Mouse (Mus musculus) MEL (cell line): ENCODE measurements at regions not wholly inside any gene's neighbourhood (a gene's known extent, or its start where the extent isn't known, plus 50 kb on each side); places are given as distances from the start of the nearest gene placed in this dataset.

ENCODE experiments used
- BHLHE40 ChIP-seq: IDR thresholded peaks from 2 replicates; pipeline ENCODE4 v1.6.1; 2012; ENCODE audit warnings: low read depth, mild to moderate bottlenecking, inconsistent platforms, low read length, improper control_type of control experiment, borderline replicate concordance
- CTCF ChIP-seq, 3 experiments: IDR thresholded peaks in 2 of 3; conservative IDR thresholded peaks in 1 of 3; 2 replicates each; pipeline ENCODE4 v1.5.1; 2011 to 2012; ENCODE audit warnings: low read length in 3 of 3, low read depth in 2 of 3, mild to moderate bottlenecking in 2 of 3, improper control_type of control experiment in 1 of 3, inconsistent platforms in 1 of 3, mixed read lengths in 1 of 3, moderate library complexity in 1 of 3; ENCODE audit not compliant: control insufficient read depth in 1 of 3, insufficient read depth in 1 of 3, poor library complexity in 1 of 3, severe bottlenecking in 1 of 3
- ELF1 ChIP-seq: IDR thresholded peaks from 2 replicates; pipeline ENCODE4 v1.6.1; 2014; ENCODE audit warnings: low read depth, mild to moderate bottlenecking, inconsistent platforms, low read length, improper control_type of control experiment, moderate library complexity
- EP300 ChIP-seq, 2 experiments: IDR thresholded peaks; 2 replicates each; pipeline ENCODE4 v1.6.1; 2011; ENCODE audit warnings: improper control_type of control experiment in 2 of 2, low read length in 2 of 2, low read depth in 1 of 2, mild to moderate bottlenecking in 1 of 2
- GATA1 ChIP-seq: IDR thresholded peaks from 2 replicates; pipeline ENCODE4 v1.6.1; 2011; ENCODE audit warnings: low read depth, low read length, improper control_type of control experiment
- MYB ChIP-seq: IDR thresholded peaks from 2 replicates; pipeline ENCODE4 v1.6.1; 2011; ENCODE audit warnings: mild to moderate bottlenecking, low read depth, low read length, improper control_type of control experiment
- NELFE ChIP-seq: IDR thresholded peaks from 2 replicates; pipeline ENCODE4 v1.6.1; 2011; ENCODE audit warnings: low read depth, low read length, improper control_type of control experiment
- SIN3A ChIP-seq: IDR thresholded peaks from 2 replicates; pipeline ENCODE4 v1.6.1; 2012; ENCODE audit warnings: low read length, improper control_type of control experiment, inconsistent platforms
- TCF12 ChIP-seq: IDR thresholded peaks from 2 replicates; pipeline ENCODE4 v1.6.1; 2014; ENCODE audit warnings: low read depth, mild to moderate bottlenecking, inconsistent platforms, low read length, improper control_type of control experiment, moderate library complexity
- UBTF ChIP-seq: IDR thresholded peaks from 2 replicates; pipeline ENCODE4 v1.6.1; 2012; ENCODE audit warnings: low read depth, mild to moderate bottlenecking, inconsistent platforms, low read length, improper control_type of control experiment, moderate library complexity, borderline replicate concordance; ENCODE audit not compliant: insufficient read depth
- USF2 ChIP-seq, 2 experiments: IDR thresholded peaks; 2 replicates each; pipeline ENCODE4 v1.6.1; 2011 to 2012; ENCODE audit warnings: improper control_type of control experiment in 2 of 2, low read length in 2 of 2, borderline replicate concordance in 1 of 2, inconsistent platforms in 1 of 2, low read depth in 1 of 2, mild to moderate bottlenecking in 1 of 2; ENCODE audit not compliant: insufficient read depth in 1 of 2
- ZKSCAN1 ChIP-seq: IDR thresholded peaks from 2 replicates; pipeline ENCODE4 v1.6.1; 2012; ENCODE audit warnings: low read depth, mild to moderate bottlenecking, inconsistent platforms, low read length, improper control_type of control experiment, moderate library complexity

- TF ChIP-seq ZKSCAN1: no peak
- no peak for TF ChIP-seq CTCF (IDR thresholded peaks at IDR 0.05 in 2 of 3, conservative IDR thresholded peaks at IDR 0.05 in 1 of 3; ENCODE audit: control insufficient read depth in 1 of 3, insufficient read depth in 1 of 3, low read depth in 2 of 3, low read length in 3 of 3, poor library complexity in 1 of 3, severe bottlenecking in 1 of 3)
- TF ChIP-seq GATA1: no peak
- TF ChIP-seq UBTF: no peak
- no peak for TF ChIP-seq ELF1
- no peak for TF ChIP-seq MYB
- TF ChIP-seq NELFE: no peak
- no peak for TF ChIP-seq TCF12
- no peak for TF ChIP-seq BHLHE40
- no peak for TF ChIP-seq SIN3A
- TF ChIP-seq EP300 (IDR thresholded peaks at IDR 0.05; ENCODE audit: low read depth in 1 of 2, low read length in 2 of 2): no peak
- no peak for TF ChIP-seq USF2 (IDR thresholded peaks at IDR 0.05; ENCODE audit: borderline replicate concordance in 1 of 2, insufficient read depth in 1 of 2, low read depth in 1 of 2, low read length in 2 of 2)
Observed at GRCm38 (mm10) chr14:109928977-109929376, 826.0 kb downstream of the Slitrk6 start.
